Mouse (Mus musculus): ENCODE measurements around the gene Car15. TPM values are rescaled to one million over a fixed set of nuclear protein-coding genes. Genes with fewer than 3 reads are reported as not detected.

The Car15 gene
- polyA plus RNA-seq, 1 experiment from 2014 or later: 3.4 TPM

Other genes with a start within 250 kb of the Car15 start
- gene Smpd4, start 219.0 kb downstream of the Car15 start, polyA plus RNA-seq (2014; fragmentation: Nextera tagmentation; extraction: Ambion mirVana): 22.3 and 24.5 TPM in 2 replicates
- gene Ccdc74a, start 191.9 kb downstream of the Car15 start, polyA plus RNA-seq (2014; fragmentation: Nextera tagmentation; extraction: Ambion mirVana): 7.8 and 11.7 TPM in 2 replicates
- gene Med15, start 105.5 kb downstream of the Car15 start, polyA plus RNA-seq (2014; fragmentation: Nextera tagmentation; extraction: Ambion mirVana): 38.2 and 42.0 TPM in 2 replicates
- 82.1 and 96.0 TPM in 2 replicates for gene Klhl22, start 78.7 kb downstream of the Car15 start, polyA plus RNA-seq (2014; fragmentation: Nextera tagmentation; extraction: Ambion mirVana)
- gene Scarf2, start 41.1 kb downstream of the Car15 start, polyA plus RNA-seq (2014; fragmentation: Nextera tagmentation; extraction: Ambion mirVana): 2.9 and 3.4 TPM in 2 replicates
- 6.0 and 6.1 TPM in 2 replicates for gene B830017H08Rik, start 5.2 kb downstream of the Car15 start, polyA plus RNA-seq (2014; fragmentation: Nextera tagmentation; extraction: Ambion mirVana)
- gene Gm20518, start 53.3 kb upstream of the Car15 start, polyA plus RNA-seq (2014; fragmentation: Nextera tagmentation; extraction: Ambion mirVana): 0.29 and 0.48 TPM in 2 replicates
- 0.05 and 0.13 TPM in 2 replicates for gene Tssk1, start 55.9 kb upstream of the Car15 start, polyA plus RNA-seq (2014; fragmentation: Nextera tagmentation; extraction: Ambion mirVana)
- gene Dgcr2, start 60.2 kb upstream of the Car15 start, polyA plus RNA-seq (2014; fragmentation: Nextera tagmentation; extraction: Ambion mirVana): 105 TPM in 2 replicates
- gene Tssk2, start 60.3 kb upstream of the Car15 start, polyA plus RNA-seq (2014; fragmentation: Nextera tagmentation; extraction: Ambion mirVana): not detected in 2 replicates
- gene Ess2, start 73.0 kb upstream of the Car15 start, polyA plus RNA-seq (2014; fragmentation: Nextera tagmentation; extraction: Ambion mirVana): 38.9 and 41.0 TPM in 2 replicates
- gene Gsc2, start 76.7 kb upstream of the Car15 start, polyA plus RNA-seq (2014; fragmentation: Nextera tagmentation; extraction: Ambion mirVana): 0.44 and 1.1 TPM in 2 replicates
- gene Slc25a1, start 89.9 kb upstream of the Car15 start, polyA plus RNA-seq (2014; fragmentation: Nextera tagmentation; extraction: Ambion mirVana): 175 and 176 TPM in 2 replicates
- not detected in 2 replicates for gene Vpreb2, start 142.1 kb upstream of the Car15 start, polyA plus RNA-seq (2014; fragmentation: Nextera tagmentation; extraction: Ambion mirVana)
- gene Dgcr6, start 214.5 kb upstream of the Car15 start, polyA plus RNA-seq (2014; fragmentation: Nextera tagmentation; extraction: Ambion mirVana): 128 and 156 TPM in 2 replicates

Data from hindbrain, embryonic 14.5 days (tissue).